Mouse (Mus musculus) thymus, adult 2 months (tissue): ENCODE measurements around the gene Garem2. TPM values are rescaled to one million over a fixed set of nuclear protein-coding genes. Genes with fewer than 3 reads are reported as not detected.
A peak's percentile ranks its signal among the peaks of the same experiment; 100 is the strongest.
"Not testable (repeated sequence)": the region's sequence is repeated elsewhere in the genome, so short reads cannot be mapped to it uniquely, and the experiment has no call there.

Source experiments
- DNase-seq: peaks from one replicate; pipeline ENCODE4 v3.0.0; 2021
- H3K27ac ChIP-seq: fragments of 200-500 bp; 2 replicates; pipeline ENCODE4 v1.5.1; 2012; ENCODE audit warnings: low read length, control low read depth; ENCODE audit not compliant: control insufficient read depth, insufficient read depth
- H3K27me3 ChIP-seq: fragments of 200-500 bp; 2 replicates; pipeline ENCODE4 v1.6.1; 2012; ENCODE audit warnings: mild to moderate bottlenecking, low read length, moderate library complexity, mixed read lengths; ENCODE audit not compliant: control insufficient read depth, insufficient read depth
- H3K36me3 ChIP-seq: fragments of 200-500 bp; 2 replicates; pipeline ENCODE4 v1.6.1; 2012; ENCODE audit warnings: mild to moderate bottlenecking, low read length, moderate library complexity; ENCODE audit not compliant: control insufficient read depth, insufficient read depth
- H3K4me1 ChIP-seq: fragments of 200-500 bp; replicated peaks from 2 replicates; pipeline ENCODE4 v1.6.1; 2012; ENCODE audit warnings: low read length; ENCODE audit not compliant: control insufficient read depth, insufficient read depth
- H3K4me3 ChIP-seq: fragments of 200-500 bp; 2 replicates; pipeline ENCODE4 v1.5.1; 2012; ENCODE audit warnings: mild to moderate bottlenecking, low read length, control low read depth, moderate library complexity; ENCODE audit not compliant: control insufficient read depth, insufficient read depth
- CTCF ChIP-seq: fragments of 200-500 bp; IDR thresholded peaks from 2 replicates; pipeline ENCODE4 v1.5.1; 2012; ENCODE audit warnings: mild to moderate bottlenecking, control low read depth, low read length, moderate library complexity, borderline replicate concordance; ENCODE audit not compliant: control insufficient read depth, poor library complexity, insufficient read depth; ENCODE audit errors: extremely low read depth
- POLR2A ChIP-seq: fragments of 200-500 bp; IDR thresholded peaks from 2 replicates; pipeline ENCODE4 v1.6.1; 2012; ENCODE audit warnings: mild to moderate bottlenecking, low read length, control low read depth, moderate library complexity; ENCODE audit not compliant: control insufficient read depth, poor library complexity, insufficient read depth; ENCODE audit errors: extremely low read depth
- WGBS: fragments of 180-500 bp; shearing (Covaris S2); methylation state at CpG from one replicate; pipeline ENCODE4 v1.1.7; 2018; 5-methylcytosine and 5-hydroxymethylcytosine counted together
- polyA plus RNA-seq: library from polyadenylated mRNA; depleted of rRNA; stranded (reverse); fragments of >200 nt; gene quantifications from 2 replicates; pipeline ENCODE4 v1.2.3, GENCODE M21; 2012; rRNA removed

The Garem2 gene
- polyA plus RNA-seq = 0.09 and 0.13 TPM in 2 replicates

DNA sequence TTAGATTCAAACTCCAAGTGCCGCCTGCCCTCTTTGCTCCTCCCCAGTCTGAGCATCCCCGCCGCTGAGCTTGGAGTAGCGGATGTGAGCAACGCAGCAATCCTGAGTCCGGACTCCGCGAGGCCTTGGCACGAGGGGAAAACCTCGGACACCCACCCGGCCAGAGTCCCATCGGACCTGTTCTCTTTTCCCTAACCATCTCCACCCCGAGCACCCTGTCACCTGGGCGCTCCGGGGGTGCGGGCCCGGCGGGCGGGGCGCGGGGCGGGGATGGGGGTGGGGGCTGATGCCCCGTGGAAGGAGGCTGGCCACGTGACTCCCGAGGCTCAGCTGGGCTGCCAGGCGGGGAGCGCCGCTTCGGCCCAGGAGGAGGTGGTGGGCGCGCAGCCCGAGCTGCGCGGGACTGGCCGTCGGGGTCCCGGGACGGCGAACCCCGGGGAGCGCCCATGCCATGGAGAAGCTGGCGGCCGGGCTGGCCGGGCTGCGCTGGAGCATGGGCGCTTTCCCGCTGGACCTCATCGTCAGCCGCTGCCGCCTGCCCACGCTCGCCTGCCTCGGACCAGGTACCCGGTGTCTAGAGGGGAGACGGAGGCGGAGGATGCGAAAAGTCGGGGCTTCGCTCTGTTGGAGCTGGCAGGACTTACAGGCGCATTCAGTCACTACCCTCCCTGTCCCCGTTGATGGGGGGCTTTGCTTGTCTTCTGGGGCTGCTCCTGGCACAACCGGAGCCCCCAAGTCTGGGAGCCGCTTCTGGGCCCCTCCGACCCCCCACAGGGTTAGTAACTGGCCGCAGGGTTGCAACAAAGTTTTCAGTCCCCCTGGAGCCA, at the start of gene Garem2:
Gene Garem2 (plus strand): TSS at position 321 of the 827 bp plus-strand sequence.
- peaks cover 21% of the 10 kb centered on the region for H3K27me3 ChIP-seq
- no peak for DNase-seq

DNA sequence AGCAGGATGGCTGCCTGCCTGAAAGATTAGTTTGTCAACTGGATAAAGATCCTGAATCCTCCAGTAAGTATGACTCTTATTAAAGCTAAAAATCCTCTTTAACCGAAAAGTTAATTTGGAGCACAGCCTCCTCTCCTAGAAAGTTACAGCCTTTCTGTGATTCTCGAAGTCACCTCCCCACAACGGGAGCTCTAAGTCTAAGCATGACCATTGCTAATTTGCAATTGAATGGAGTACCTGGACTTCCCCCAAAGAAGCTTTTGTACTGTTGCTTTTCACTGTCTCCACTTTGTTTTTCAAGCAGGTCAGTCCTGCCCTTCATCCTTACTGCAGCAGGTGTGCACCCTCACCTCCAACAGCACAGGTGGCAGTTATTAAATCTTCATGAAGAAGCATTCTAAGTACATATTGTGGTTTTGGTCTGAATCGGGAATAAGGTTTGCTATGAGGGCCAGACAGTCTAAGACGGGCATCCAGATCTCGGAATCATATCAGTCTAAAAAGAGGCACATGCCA, 46.7 kb upstream of the Garem2 start:
- Histone ChIP-seq H3K4me3 (no peak overlapping the region), H3K4me1 (no peaks in the 10 kb centered on the region), H3K27ac (no peak overlapping the region), H3K36me3 (peaks cover 27% of the 10 kb centered on the region), H3K27me3 (no peaks in the 10 kb centered on the region)
- TF ChIP-seq POLR2A (no peak), CTCF (no peak)
- DNase-seq = no peak
- WGBS = 94% methylated on average over 6 of the region's 6 CpGs

More for the DNA sequence above, at the start of gene Garem2:
- 4% methylated on average over 63 of the region's 65 CpGs for WGBS
- TF ChIP-seq CTCF (no peak), POLR2A (no peak)
- no peaks in the 10 kb centered on the region for H3K36me3 ChIP-seq
- H3K4me3 ChIP-seq = peak within 1 kb of the TSS; percentile 21; the same call in 1 of the 2 replicates
- H3K27ac ChIP-seq = no peak within 1 kb of the TSS
- peaks cover 4% of the 10 kb centered on the region for H3K4me1 ChIP-seq

DNA sequence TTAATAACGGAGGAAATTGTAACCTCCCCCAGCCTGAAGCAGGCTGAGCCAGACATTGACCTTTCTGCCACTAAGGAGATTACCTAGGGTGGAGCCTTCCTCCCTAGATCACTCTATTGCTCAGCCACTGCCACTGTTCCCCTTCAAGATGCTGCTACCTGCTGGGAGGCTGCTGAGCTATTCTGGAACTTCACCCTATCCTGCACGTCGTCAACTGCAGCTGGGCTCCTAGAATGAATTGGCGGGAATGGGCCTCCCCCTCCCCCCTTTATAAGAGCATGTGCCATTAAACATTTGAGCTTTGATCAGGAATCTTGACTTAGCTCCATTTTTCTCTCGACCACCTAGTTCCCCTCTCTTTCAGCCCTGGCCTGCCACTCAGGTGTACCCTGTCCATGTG, 45.4 kb upstream of the Garem2 start:
- not testable (repeated sequence) for H3K27me3 ChIP-seq, DNase-seq, H3K4me1 ChIP-seq, H3K4me3 ChIP-seq, H3K27ac ChIP-seq
- WGBS = 96% methylated on average over 5 of the region's 5 CpGs
- H3K36me3 ChIP-seq = peaks cover 37% of the 10 kb centered on the region

DNA sequence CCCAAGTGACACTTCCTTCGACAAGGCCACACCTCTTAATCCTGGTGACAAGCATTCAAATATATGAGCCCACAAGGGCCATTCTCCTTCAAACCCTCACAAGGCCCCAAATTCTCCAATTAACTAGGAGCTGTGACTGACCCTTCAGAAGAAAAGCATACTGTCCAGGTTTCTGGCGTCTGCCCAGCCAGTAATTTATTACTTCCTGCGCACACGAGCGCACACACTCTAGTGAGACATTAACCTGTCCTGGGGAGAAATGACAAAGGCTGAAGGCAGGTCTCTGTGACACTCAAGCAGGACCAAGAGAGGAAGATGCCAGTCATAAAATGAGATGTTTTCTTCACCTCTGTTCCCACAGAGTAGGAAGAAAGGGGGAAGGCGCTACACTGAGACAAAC, 37.2 kb upstream of the Garem2 start:
- H3K27ac ChIP-seq = no peak overlapping the region
- no peak overlapping the region for H3K4me3 ChIP-seq
- 80% methylated on average over 6 of the region's 6 CpGs for WGBS
- no peak for DNase-seq
- TF ChIP-seq POLR2A = no peak
- no peak for TF ChIP-seq CTCF
- peaks cover 4% of the 10 kb centered on the region for H3K4me1 ChIP-seq
- H3K27me3 ChIP-seq = no peaks in the 10 kb centered on the region
- peaks cover 40% of the 10 kb centered on the region for H3K36me3 ChIP-seq

DNA sequence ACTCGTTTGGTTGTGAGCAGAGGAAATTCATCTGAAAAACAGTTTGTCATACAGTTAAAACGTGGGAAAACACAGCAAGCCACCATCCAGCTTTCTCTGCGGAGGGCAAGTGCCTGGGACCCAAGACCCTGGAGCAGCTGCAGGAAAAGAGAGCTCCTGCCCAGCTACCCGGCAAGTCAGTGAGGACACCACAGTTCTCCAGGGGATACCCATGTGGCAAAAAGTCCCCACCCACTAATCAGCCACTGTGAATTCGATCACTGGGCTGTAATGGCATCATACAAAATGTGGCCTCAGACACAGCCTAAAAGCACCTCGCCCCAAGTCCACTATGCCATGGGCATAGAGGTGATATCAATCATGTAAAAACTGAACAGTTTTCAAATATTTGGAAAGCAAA, 33.3 kb upstream of the Garem2 start:
- H3K27me3 ChIP-seq = no peaks in the 10 kb centered on the region
- H3K4me3 ChIP-seq = no peak overlapping the region
- peaks cover 4% of the 10 kb centered on the region for H3K4me1 ChIP-seq
- H3K36me3 ChIP-seq = peaks cover 22% of the 10 kb centered on the region
- H3K27ac ChIP-seq = no peak overlapping the region
- 83% methylated on average over 6 of the region's 6 CpGs for WGBS
- TF ChIP-seq POLR2A (no peak), CTCF (no peak)
- no peak for DNase-seq

DNA sequence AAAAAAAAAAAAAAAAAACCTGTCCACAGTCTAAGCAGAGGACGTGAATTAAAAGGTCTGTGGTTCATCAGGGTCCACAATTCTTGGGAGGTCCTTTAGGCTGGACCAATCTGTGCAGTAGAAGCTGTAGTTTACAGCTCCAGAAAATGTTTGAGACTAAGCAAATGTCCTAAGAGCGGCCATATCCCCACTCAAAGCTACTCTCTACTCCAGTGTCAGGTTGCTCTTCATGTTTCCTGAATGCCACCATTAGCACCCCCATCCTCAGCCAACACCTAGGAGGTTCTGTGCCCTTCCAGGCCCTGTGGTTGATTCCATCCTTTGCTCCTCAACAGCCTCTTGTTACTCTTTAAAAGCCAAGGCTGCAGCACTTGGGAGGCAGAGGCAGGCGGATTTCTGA, 32.6 kb upstream of the Garem2 start:
- Histone ChIP-seq H3K36me3 (peaks cover 21% of the 10 kb centered on the region), H3K4me1 (peaks cover 4% of the 10 kb centered on the region), H3K4me3 (peak overlapping the region; percentile 41), H3K27ac (no peak overlapping the region), H3K27me3 (no peaks in the 10 kb centered on the region)
- 56% methylated on average over 3 of the region's 3 CpGs for WGBS
- no peak for DNase-seq
- no peak for TF ChIP-seq CTCF
- TF ChIP-seq POLR2A = no peak
